Mouse (Mus musculus) layer of hippocampus, postnatal 14 days (tissue): ENCODE data around the gene Rpp14. TPM values are rescaled to one million over a fixed set of nuclear protein-coding genes. Genes with fewer than 3 reads are reported as not detected.

ENCODE experiments used
- total RNA-seq, 2 experiments: library from RNA; stranded (reverse); gene quantifications; 2 replicates each; pipeline ENCODE4 v1.2.3; 2021

Rpp14 gene
- total RNA-seq, 2 experiments from 2014 or later = 24.5 to 25.4 TPM

Other genes starting within 250 kb of the Rpp14 start
- not detected for gene Gm45521, start 123.1 kb upstream of the Rpp14 start, total RNA-seq
- gene Dnase1l3, start 85.8 kb upstream of the Rpp14 start, total RNA-seq = not detected
- gene Abhd6, start 77.5 kb upstream of the Rpp14 start, total RNA-seq = 10 to 100 TPM; 61.4 to 61.8 TPM
- 10 to 100 TPM; 25.7 to 26.4 TPM for gene Pxk, start 17.8 kb downstream of the Rpp14 start, total RNA-seq
- 100 to 1,000 TPM; 211 to 216 TPM for gene Pdhb, start 92.7 kb downstream of the Rpp14 start, total RNA-seq
- gene Kctd6, start 133.8 kb downstream of the Rpp14 start, total RNA-seq = 10 to 100 TPM; 48.9 to 49.4 TPM
- gene Acox2, start 179.0 kb downstream of the Rpp14 start, total RNA-seq = under 1 TPM in 1 of 2 experiments, not detected in 1; 0.62 TPM
- 100 to 1,000 TPM; 254 to 282 TPM for gene Fam107a, start 237.7 kb downstream of the Rpp14 start, total RNA-seq